Mouse (Mus musculus): Measurements from ENCODE around the gene Ucn2. TPM values are rescaled to one million over a fixed set of nuclear protein-coding genes. Genes with fewer than 3 reads are reported as not detected.

Gene Ucn2
- polyA plus RNA-seq (2014; fragmentation: Nextera tagmentation; extraction: Ambion mirVana): not detected in 2 replicates

DNA sequence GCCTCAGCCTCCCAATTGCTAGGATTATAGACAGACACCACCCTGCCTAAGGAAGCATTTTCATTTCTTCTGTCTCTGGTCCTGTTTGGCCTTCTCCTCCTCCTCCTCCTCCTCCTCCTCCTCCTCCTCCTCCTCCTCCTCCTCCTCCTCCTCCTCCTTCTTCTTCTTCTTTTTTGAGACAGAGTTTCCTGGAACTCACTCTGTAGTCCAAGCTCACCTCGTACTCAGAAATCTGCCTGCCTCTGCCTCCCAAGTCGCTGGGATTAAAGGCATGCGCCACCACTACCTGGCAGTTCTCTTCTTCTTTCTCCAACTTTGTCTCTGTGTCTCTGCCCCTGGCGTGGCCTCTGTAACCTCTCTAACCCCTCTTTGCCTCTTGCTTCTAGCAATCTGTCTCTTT lies at the start of gene Ucn2:
TSS of gene Ucn2 (plus strand) at position 301 of the 400 bp plus-strand sequence.
- 59% methylated on average over 4 of the region's 4 CpGs for WGBS
- no peak for ATAC-seq (replicated peaks; ENCODE audit: low FRiP score)
- H3K36me3 ChIP-seq (ENCODE audit: control insufficient read depth, insufficient read depth, low read length): no peaks in the 10 kb centered on the region
- H3K27ac ChIP-seq (ENCODE audit: low read depth, low read length): no peak within 1 kb of the TSS
- no peak within 1 kb of the TSS for H3K4me2 ChIP-seq
- DNase-seq (ENCODE audit: low spot score): no peak
- no peaks in the 10 kb centered on the region for H3K9me3 ChIP-seq (ENCODE audit: control insufficient read depth, low read length)
- H3K4me3 ChIP-seq (ENCODE audit: low read depth, low read length): no peak within 1 kb of the TSS
- H3K27me3 ChIP-seq (replicated peaks; ENCODE audit: control insufficient read depth, insufficient read depth, low read length): no peaks in the 10 kb centered on the region
- H3K4me1 ChIP-seq (replicated peaks; ENCODE audit: control insufficient read depth, insufficient read depth, low read length): peaks cover 28% of the 10 kb centered on the region
- no peak within 1 kb of the TSS for H3K9ac ChIP-seq (ENCODE audit: low read depth, low read length)

- DNase-seq (ENCODE audit: low spot score): peak; percentile 87
- Histone ChIP-seq H3K4me1 (replicated peaks; ENCODE audit: control insufficient read depth, insufficient read depth, low read length) (peaks cover 3% of the 10 kb centered on the region), H3K9me3 (ENCODE audit: control insufficient read depth, low read length) (no peaks in the 10 kb centered on the region), H3K27ac (ENCODE audit: low read depth, low read length) (peak within 1 kb of the TSS; percentile 1), H3K27me3 (replicated peaks; ENCODE audit: control insufficient read depth, insufficient read depth, low read length) (no peaks in the 10 kb centered on the region), H3K4me2 (peak within 1 kb of the TSS; percentile 89), H3K4me3 (ENCODE audit: low read depth, low read length) (peak within 1 kb of the TSS; percentile 96), H3K36me3 (ENCODE audit: control insufficient read depth, insufficient read depth, low read length) (peaks cover 23% of the 10 kb centered on the region), H3K9ac (ENCODE audit: low read depth, low read length) (peak within 1 kb of the TSS; percentile 94)
- WGBS: under 1% methylated on average over 58 of the region's 58 CpGs
- peak; percentile 84 for ATAC-seq (replicated peaks; ENCODE audit: low FRiP score)
Measured at GRCm38 (mm10) chr9:108936418-108937364, 49.1 kb upstream of the Ucn2 start, which contains the start of gene Uqcrc1. TSS of gene Uqcrc1 (plus strand) at chr9:108936633.

DNA sequence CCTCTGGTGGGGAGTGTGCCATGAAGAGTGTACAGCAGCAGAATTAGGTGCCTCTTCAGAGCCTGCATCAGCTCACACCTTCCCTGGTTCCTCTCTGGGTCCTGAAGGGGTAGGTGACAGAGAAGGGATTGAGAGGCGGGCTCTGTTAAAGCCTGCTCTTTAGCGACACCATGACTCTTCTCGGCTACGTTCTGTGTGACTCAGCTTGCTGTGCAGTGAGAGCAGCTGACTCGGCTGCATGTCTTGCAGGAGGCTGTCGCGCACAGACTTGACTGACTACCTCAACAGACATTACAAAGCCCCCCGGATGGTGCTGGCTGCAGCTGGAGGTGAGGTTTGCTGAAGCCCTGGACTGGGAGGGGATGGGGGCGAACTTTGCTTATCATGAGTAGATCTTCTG lies 40.7 kb upstream of the Ucn2 start:
- 0 out of 2 replicates have a peak overlapping the region, but pooled peaks have one; percentile 12 for H3K9ac ChIP-seq (ENCODE audit: low read depth, low read length)
- H3K27me3 ChIP-seq (replicated peaks; ENCODE audit: control insufficient read depth, insufficient read depth, low read length): no peaks in the 10 kb centered on the region
- ATAC-seq (replicated peaks; ENCODE audit: low FRiP score): no peak
- no peaks in the 10 kb centered on the region; the same call in 1 of the 2 replicates for H3K4me1 ChIP-seq (replicated peaks; ENCODE audit: control insufficient read depth, insufficient read depth, low read length)
- no peak overlapping the region for H3K27ac ChIP-seq (ENCODE audit: low read depth, low read length)
- H3K9me3 ChIP-seq (ENCODE audit: control insufficient read depth, low read length): no peaks in the 10 kb centered on the region
- H3K4me3 ChIP-seq (ENCODE audit: low read depth, low read length): no peak overlapping the region
- DNase-seq (ENCODE audit: low spot score): no peak
- H3K4me2 ChIP-seq: no peak overlapping the region
- peaks cover 72% of the 10 kb centered on the region for H3K36me3 ChIP-seq (ENCODE audit: control insufficient read depth, insufficient read depth, low read length)
- 81% methylated on average over 9 of the region's 9 CpGs for WGBS

GRCm38 (mm10) chr9:108945608-108946007 lies 40.2 kb upstream of the Ucn2 start:
- DNase-seq (ENCODE audit: low spot score): no peak
- 71% methylated on average over 5 of the region's 5 CpGs for WGBS
- H3K9me3 ChIP-seq (ENCODE audit: control insufficient read depth, low read length): no peaks in the 10 kb centered on the region
- H3K27me3 ChIP-seq (replicated peaks; ENCODE audit: control insufficient read depth, insufficient read depth, low read length): no peaks in the 10 kb centered on the region
- H3K4me2 ChIP-seq: no peak overlapping the region
- no peak overlapping the region for H3K4me3 ChIP-seq (ENCODE audit: low read depth, low read length)
- no peak overlapping the region for H3K9ac ChIP-seq (ENCODE audit: low read depth, low read length)
- no peak overlapping the region for H3K27ac ChIP-seq (ENCODE audit: low read depth, low read length)
- ATAC-seq (replicated peaks; ENCODE audit: low FRiP score): peak; percentile 42; the same call in 1 of the 2 replicates
- no peaks in the 10 kb centered on the region; the same call in 1 of the 2 replicates for H3K4me1 ChIP-seq (replicated peaks; ENCODE audit: control insufficient read depth, insufficient read depth, low read length)
- peaks cover 72% of the 10 kb centered on the region for H3K36me3 ChIP-seq (ENCODE audit: control insufficient read depth, insufficient read depth, low read length)

DNA sequence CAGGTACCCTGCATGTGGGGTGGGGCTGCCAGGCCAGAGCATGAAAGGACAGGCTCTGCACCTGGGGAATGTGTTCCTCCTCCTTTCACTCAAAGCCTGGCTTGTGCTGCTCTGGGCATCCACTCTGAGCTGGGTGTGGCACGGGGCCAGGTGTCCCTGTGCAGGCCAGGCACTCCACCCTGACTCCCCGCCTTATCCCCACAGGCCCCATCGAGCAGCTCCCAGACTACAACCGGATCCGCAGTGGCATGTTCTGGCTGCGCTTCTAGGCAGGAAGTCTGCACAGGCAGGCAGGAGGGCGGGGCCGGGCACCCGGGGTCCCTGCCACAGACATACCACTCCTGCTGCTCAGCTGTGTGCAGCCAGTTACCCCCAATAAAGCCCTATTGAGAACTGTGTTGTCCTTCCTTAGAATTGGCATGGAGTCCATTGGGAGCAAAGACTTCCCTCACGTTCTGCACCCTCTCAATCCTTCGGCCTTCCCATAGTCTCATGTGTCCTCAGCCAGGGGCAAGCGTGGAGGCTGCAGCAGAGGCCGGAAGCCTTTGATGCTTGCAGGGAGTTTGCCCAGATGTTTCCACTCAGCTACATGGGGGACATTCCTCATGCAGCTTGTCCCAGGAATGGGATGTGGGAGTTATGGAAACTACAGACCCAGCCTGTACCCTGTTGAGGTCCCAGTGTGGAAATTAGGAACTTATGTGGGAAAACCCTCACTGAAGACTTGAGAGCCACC lies 36.4 kb upstream of the Ucn2 start:
- ATAC-seq (replicated peaks; ENCODE audit: low FRiP score) (no peak), DNase-seq (ENCODE audit: low spot score) (no peak)
- no peaks in the 10 kb centered on the region for H3K4me1 ChIP-seq (replicated peaks; ENCODE audit: control insufficient read depth, insufficient read depth, low read length)
- H3K36me3 ChIP-seq (ENCODE audit: control insufficient read depth, insufficient read depth, low read length): peaks cover 50% of the 10 kb centered on the region
- no peak overlapping the region for H3K27ac ChIP-seq (ENCODE audit: low read depth, low read length)
- no peaks in the 10 kb centered on the region for H3K9me3 ChIP-seq (ENCODE audit: control insufficient read depth, low read length)
- WGBS: 89% methylated on average over 13 of the region's 13 CpGs
- H3K4me3 ChIP-seq (ENCODE audit: low read depth, low read length): no peak overlapping the region
- H3K9ac ChIP-seq (ENCODE audit: low read depth, low read length): no peak overlapping the region
- H3K27me3 ChIP-seq (replicated peaks; ENCODE audit: control insufficient read depth, insufficient read depth, low read length): peaks cover 20% of the 10 kb centered on the region
- no peak overlapping the region for H3K4me2 ChIP-seq

GRCm38 (mm10) chr9:108949967-108950728 lies 35.7 kb upstream of the Ucn2 start:
- peaks cover 43% of the 10 kb centered on the region for H3K36me3 ChIP-seq (ENCODE audit: control insufficient read depth, insufficient read depth, low read length)
- peaks cover 23% of the 10 kb centered on the region for H3K27me3 ChIP-seq (replicated peaks; ENCODE audit: control insufficient read depth, insufficient read depth, low read length)
- no peaks in the 10 kb centered on the region for H3K9me3 ChIP-seq (ENCODE audit: control insufficient read depth, low read length)
- H3K9ac ChIP-seq (ENCODE audit: low read depth, low read length): no peak overlapping the region
- H3K4me1 ChIP-seq (replicated peaks; ENCODE audit: control insufficient read depth, insufficient read depth, low read length): no peaks in the 10 kb centered on the region
- no peak overlapping the region for H3K4me2 ChIP-seq
- WGBS: 83% methylated on average over 9 of the region's 9 CpGs
- no peak for DNase-seq (ENCODE audit: low spot score)
- no peak overlapping the region for H3K27ac ChIP-seq (ENCODE audit: low read depth, low read length)
- no peak for ATAC-seq (replicated peaks; ENCODE audit: low FRiP score)
- no peak overlapping the region for H3K4me3 ChIP-seq (ENCODE audit: low read depth, low read length)

- Histone ChIP-seq H3K9ac (ENCODE audit: low read depth, low read length) (no peak within 1 kb of the TSS), H3K27me3 (replicated peaks; ENCODE audit: control insufficient read depth, insufficient read depth, low read length) (peaks cover 23% of the 10 kb centered on the region), H3K4me2 (peak within 1 kb of the TSS; percentile 49), H3K4me1 (replicated peaks; ENCODE audit: control insufficient read depth, insufficient read depth, low read length) (no peaks in the 10 kb centered on the region), H3K9me3 (ENCODE audit: control insufficient read depth, low read length) (no peaks in the 10 kb centered on the region), H3K4me3 (ENCODE audit: low read depth, low read length) (0 out of 2 replicates have a peak within 1 kb of the TSS, but pooled peaks have one; percentile 15), H3K36me3 (ENCODE audit: control insufficient read depth, insufficient read depth, low read length) (peaks cover 21% of the 10 kb centered on the region), H3K27ac (ENCODE audit: low read depth, low read length) (no peak within 1 kb of the TSS)
- no peak for DNase-seq (ENCODE audit: low spot score)
- WGBS: 12% methylated on average over 15 of the region's 15 CpGs
- ATAC-seq (replicated peaks; ENCODE audit: low FRiP score): no peak
Measured at GRCm38 (mm10) chr9:108953081-108953636, 32.7 kb upstream of the Ucn2 start, which contains the start of gene Col7a1. TSS of gene Col7a1 (plus strand) at chr9:108953586.

DNA sequence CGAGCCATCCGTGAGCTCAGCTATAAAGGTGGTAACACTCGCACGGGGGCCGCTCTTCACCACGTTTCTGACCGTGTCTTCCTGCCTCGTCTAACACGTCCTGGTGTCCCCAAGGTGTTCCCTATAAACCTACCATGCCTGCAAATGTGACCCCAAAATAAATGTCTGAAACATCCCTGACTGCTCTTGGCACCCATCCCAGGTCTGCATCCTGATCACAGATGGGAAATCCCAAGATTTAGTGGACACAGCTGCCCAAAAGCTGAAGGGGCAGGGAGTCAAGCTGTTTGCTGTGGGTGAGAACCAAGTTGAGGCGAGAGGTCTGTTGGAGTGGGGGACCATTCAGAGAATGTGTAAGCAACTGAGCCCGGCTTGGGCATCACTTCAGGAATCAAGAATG lies 30.6 kb upstream of the Ucn2 start:
- WGBS: 85% methylated on average over 11 of the region's 11 CpGs
- no peak overlapping the region for H3K4me2 ChIP-seq
- ATAC-seq (replicated peaks; ENCODE audit: low FRiP score) (no peak), DNase-seq (ENCODE audit: low spot score) (no peak)
- no peak overlapping the region for H3K27ac ChIP-seq (ENCODE audit: low read depth, low read length)
- no peak overlapping the region for H3K4me3 ChIP-seq (ENCODE audit: low read depth, low read length)
- peaks cover 23% of the 10 kb centered on the region for H3K27me3 ChIP-seq (replicated peaks; ENCODE audit: control insufficient read depth, insufficient read depth, low read length)
- peaks cover 2% of the 10 kb centered on the region for H3K36me3 ChIP-seq (ENCODE audit: control insufficient read depth, insufficient read depth, low read length)
- no peak overlapping the region for H3K9ac ChIP-seq (ENCODE audit: low read depth, low read length)
- no peaks in the 10 kb centered on the region for H3K9me3 ChIP-seq (ENCODE audit: control insufficient read depth, low read length)
- no peaks in the 10 kb centered on the region for H3K4me1 ChIP-seq (replicated peaks; ENCODE audit: control insufficient read depth, insufficient read depth, low read length)

All from liver, embryonic 11.5 days (tissue).